Mouse (Mus musculus): ENCODE measurements around the gene Gpr37l1.
"Not testable (repeated sequence)": the region's sequence is repeated elsewhere in the genome, so short reads cannot be mapped to it uniquely, and the experiment has no call there.

Gpr37l1 gene

DNA sequence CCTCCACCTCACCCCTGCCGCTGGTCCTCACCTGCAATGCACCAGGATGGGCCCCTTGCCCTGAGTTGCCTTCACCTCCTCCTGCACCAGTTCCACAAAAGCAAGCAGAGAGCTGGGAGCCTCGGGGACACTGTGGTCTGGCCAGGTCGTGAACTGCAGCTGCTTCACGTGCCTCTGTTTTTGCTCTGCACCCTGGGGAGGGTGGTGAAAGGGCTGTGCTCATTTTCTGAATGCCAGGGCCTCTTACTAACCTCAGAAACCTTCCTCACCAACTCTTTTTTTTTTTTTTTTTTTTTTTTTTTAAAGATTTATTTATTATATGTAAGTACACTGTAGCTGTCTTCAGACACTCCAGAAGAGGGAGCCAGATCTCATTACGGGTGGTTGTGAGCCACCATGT is 56.2 kb downstream of the Gpr37l1 start:
- not testable (repeated sequence) for DNase-seq
